In genomic region chr16:21724261-21724660, GRCm38 (mm10) we compare ENCODE assay signal across 22 mouse cellular contexts.
"Had no signal": no experiment of that assay in that cellular context is flagged by ENCODE, and none has a peak within 500 bp of the region (broad histone marks: within the 10 kb centered on the region; RNA-seq: fewer than 3 reads in every experiment).

No protein-coding gene starts in this region.

- H3K9ac ChIP-seq: limb, embryonic 12.5 days; limb, embryonic 15.5 days; liver, embryonic 14.5 days; liver, postnatal 0 days; lung, embryonic 14.5 days; neural tube, embryonic 13.5 days had no signal

- H3K4me2 ChIP-seq: limb, embryonic 12.5 days; limb, embryonic 15.5 days; liver, embryonic 11.5 days; lung, embryonic 14.5 days; neural tube, embryonic 13.5 days had no signal

- ATAC-seq: inflammation-experienced regulatory T-cells, adult 6 months; intestine, embryonic 16.5 days; liver, postnatal 0 days; lung, postnatal 0 days; midbrain, embryonic 16.5 days had no signal

- H3K27me3 ChIP-seq: limb, embryonic 12.5 days; limb, embryonic 15.5 days; neural tube, embryonic 13.5 days had no signal

- H3K4me1 ChIP-seq: limb, embryonic 12.5 days; limb, embryonic 15.5 days; neural tube, embryonic 13.5 days had no signal

- H3K9me3 ChIP-seq: limb, embryonic 12.5 days; limb, embryonic 15.5 days; neural tube, embryonic 13.5 days had no signal

- H3K36me3 ChIP-seq: limb, embryonic 12.5 days; limb, embryonic 15.5 days; neural tube, embryonic 13.5 days had no signal

- H3K27ac ChIP-seq: limb, embryonic 12.5 days; limb, embryonic 15.5 days; liver, embryonic 14.5 days; macrophage; neural tube, embryonic 13.5 days; stomach, postnatal 0 days had no signal

- DNase-seq: kidney, adult 18-20 months; kidney, adult 9 months; kidney, postnatal 14 days; kidney, postnatal 4 days; left cerebral cortex, postnatal 4 days; liver, postnatal 0 days; lung, embryonic 14.5 days; retina, postnatal 1 day; right cerebral cortex, postnatal 4 days; thymus, postnatal 25 days had no signal

- H3K4me3 ChIP-seq: limb, embryonic 12.5 days; limb, embryonic 15.5 days; myocyte; neural tube, embryonic 13.5 days had no signal
